Mouse (Mus musculus) kidney, embryonic 16.5 days (tissue): ENCODE results near the gene Gm11444. TPM values are rescaled to one million over a fixed set of nuclear protein-coding genes. Genes with fewer than 3 reads are reported as not detected.
A peak's percentile ranks its signal among the peaks of the same experiment; 100 is the strongest.

Experiments
- ATAC-seq: fragments of 200-750 bp; cut with Nextera tagmentation; 2 replicates; pipeline ENCODE4 v1.8.0; 2017; ENCODE audit warnings: moderate TSS enrichment; ENCODE audit not compliant: low FRiP score, low TSS enrichment
- H3K27ac ChIP-seq: fragments of 300-500 bp; sonication (generic); 2 replicates; pipeline ENCODE4 v1.5.1; 2014; ENCODE audit warnings: low read length
- H3K27me3 ChIP-seq: fragments of 300-500 bp; sonication (generic); 2 replicates; pipeline ENCODE4 v1.6.1; 2014; ENCODE audit warnings: low read length, control low read depth, mixed read lengths; ENCODE audit not compliant: insufficient read depth
- H3K36me3 ChIP-seq: fragments of 300-500 bp; sonication (generic); 2 replicates; pipeline ENCODE4 v1.6.1; 2014; ENCODE audit warnings: low read length, control low read depth, mixed read lengths; ENCODE audit not compliant: insufficient read depth
- H3K4me1 ChIP-seq: fragments of 300-500 bp; sonication (generic); 2 replicates; pipeline ENCODE4 v1.6.1; 2014; ENCODE audit warnings: low read length, control low read depth, mixed read lengths; ENCODE audit not compliant: insufficient read depth
- H3K4me2 ChIP-seq: fragments of 300-500 bp; sonication (generic); replicated peaks from 2 replicates; pipeline ENCODE4 v1.6.1; 2014; ENCODE audit warnings: low read depth, low read length
- H3K4me3 ChIP-seq: fragments of 300-500 bp; sonication (generic); 2 replicates; pipeline ENCODE4 v1.5.1; 2014; ENCODE audit warnings: mild to moderate bottlenecking, low read length
- H3K9ac ChIP-seq: fragments of 300-500 bp; sonication (generic); replicated peaks from 2 replicates; pipeline ENCODE4 v1.6.1; 2014; ENCODE audit warnings: low read length
- H3K9me3 ChIP-seq: fragments of 300-500 bp; sonication (generic); 2 replicates; pipeline ENCODE4 v1.6.1; 2016; ENCODE audit warnings: low read length, control low read depth
- WGBS: fragments of 180-500 bp; shearing (Covaris S2); extraction: QIAGEN DNeasy Blood & Tissue Kit; methylation state at CpG from one replicate; pipeline ENCODE4 v1.1.7; 2014; 5-methylcytosine and 5-hydroxymethylcytosine counted together
- polyA plus RNA-seq: library from polyadenylated mRNA; unstranded; fragments of >200 nt; fragmentation: Nextera tagmentation; extraction: Ambion mirVana; gene quantifications from 2 replicates; pipeline ENCODE4 v1.2.1, GENCODE M21; 2015

The Gm11444 gene
- polyA plus RNA-seq, 1 experiment from 2014 or later, result not detected

DNA sequence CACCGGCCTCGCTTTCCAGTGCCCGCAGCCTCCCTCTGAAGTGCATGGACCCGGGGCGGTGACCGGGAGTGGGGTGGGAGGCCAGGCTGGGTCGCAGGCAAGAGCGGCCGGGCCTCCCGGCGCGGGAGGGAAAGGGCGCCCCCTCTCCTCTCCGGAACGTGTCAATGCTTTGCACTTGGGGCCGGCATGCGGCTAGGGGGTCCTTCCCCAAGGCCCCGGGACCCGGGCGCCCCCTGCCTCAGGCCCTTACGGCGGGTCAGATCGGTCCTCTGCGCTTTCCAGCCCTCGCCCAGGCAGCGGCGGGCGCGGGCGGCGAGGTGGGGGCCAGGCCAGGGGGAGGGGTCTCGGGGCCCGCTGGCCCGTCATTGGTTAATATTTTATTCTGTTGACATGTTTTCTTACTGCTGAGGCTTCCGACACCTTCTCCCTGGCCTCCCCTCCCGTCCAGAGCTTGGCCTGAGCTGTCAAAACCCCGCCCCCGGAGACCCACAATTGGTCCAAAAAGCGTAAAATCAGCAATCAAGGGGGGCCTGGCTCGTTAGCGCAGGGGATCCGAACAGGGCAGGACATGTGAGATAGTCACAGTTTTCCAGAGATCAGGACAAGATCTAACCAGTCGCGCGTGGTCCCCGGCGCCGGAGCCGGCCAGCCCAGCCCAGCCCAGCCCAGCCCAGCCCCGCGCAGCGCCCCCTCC, 17.8 kb downstream of the Gm11444 start, which contains the start of gene Tbx2:
TSS of gene Tbx2 (plus strand) at position 321 of the 694 bp plus-strand sequence.
- WGBS, result under 1% methylated on average over 39 of the region's 52 CpGs
- Histone ChIP-seq H3K27me3 (peaks cover 46% of the 10 kb centered on the region), H3K9me3 (no peaks in the 10 kb centered on the region), H3K9ac (peak within 1 kb of the TSS; percentile 94), H3K4me3 (peak within 1 kb of the TSS; percentile 74), H3K4me2 (peak within 1 kb of the TSS; percentile 79), H3K4me1 (peaks cover 37% of the 10 kb centered on the region), H3K27ac (peak within 1 kb of the TSS; percentile 94), H3K36me3 (peaks cover 5% of the 10 kb centered on the region; the same call in 1 of the 2 replicates)
- peak; percentile 91 for ATAC-seq

- H3K4me1 ChIP-seq, result peaks cover 39% of the 10 kb centered on the region
- peaks cover 46% of the 10 kb centered on the region for H3K27me3 ChIP-seq
- no peaks in the 10 kb centered on the region for H3K9me3 ChIP-seq
- no peaks in the 10 kb centered on the region for H3K36me3 ChIP-seq
- peak overlapping the region; percentile 74 for H3K4me3 ChIP-seq
- ATAC-seq, result no peak
- H3K4me2 ChIP-seq, result peak overlapping the region; percentile 79
- H3K27ac ChIP-seq, result peak overlapping the region; percentile 87
- WGBS, result under 1% methylated on average over 33 of the region's 33 CpGs
- peak overlapping the region; percentile 70 for H3K9ac ChIP-seq
Measured at GRCm38 (mm10) chr11:85831656-85832230, 18.4 kb downstream of the Gm11444 start.

DNA sequence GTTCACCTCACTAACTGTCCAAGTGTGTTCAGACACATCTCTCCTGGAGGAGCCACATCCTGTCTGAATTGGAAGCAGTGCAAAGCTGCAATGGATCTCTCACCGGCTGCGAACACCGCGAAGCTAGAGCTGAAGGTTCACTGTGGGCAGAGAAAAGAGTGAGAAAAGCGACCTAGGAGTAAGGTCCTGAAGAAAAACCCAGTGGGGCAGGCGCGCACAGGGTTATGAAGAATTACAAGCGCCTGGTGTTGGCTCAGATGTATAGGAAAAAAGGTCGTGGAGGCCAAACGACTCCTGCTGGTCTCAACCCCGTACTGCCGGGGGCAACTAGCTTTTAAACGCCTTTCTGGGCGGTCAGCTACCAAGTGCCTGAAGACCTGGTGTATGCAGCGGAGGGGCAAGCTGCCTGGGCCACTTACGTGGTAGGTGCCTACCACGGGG, 19.2 kb downstream of the Gm11444 start:
- Histone ChIP-seq H3K27me3 (peaks cover 41% of the 10 kb centered on the region), H3K9me3 (no peaks in the 10 kb centered on the region), H3K4me3 (peak overlapping the region; percentile 74), H3K4me1 (peaks cover 48% of the 10 kb centered on the region), H3K4me2 (peak overlapping the region; percentile 79), H3K27ac (peak overlapping the region; percentile 87), H3K9ac (peak overlapping the region; percentile 70), H3K36me3 (no peaks in the 10 kb centered on the region)
- no peak for ATAC-seq
- WGBS, result 5% methylated on average over 17 of the region's 17 CpGs

- peak overlapping the region; percentile 79 for H3K4me2 ChIP-seq
- peak overlapping the region; percentile 74 for H3K4me3 ChIP-seq
- H3K4me1 ChIP-seq, result peaks cover 58% of the 10 kb centered on the region
- no peaks in the 10 kb centered on the region for H3K9me3 ChIP-seq
- peaks cover 35% of the 10 kb centered on the region for H3K27me3 ChIP-seq
- no peaks in the 10 kb centered on the region for H3K36me3 ChIP-seq
- 2% methylated on average over 60 of the region's 61 CpGs for WGBS
- peak; percentile 32 for ATAC-seq
- peak overlapping the region; percentile 70 for H3K9ac ChIP-seq
- peak overlapping the region; percentile 87 for H3K27ac ChIP-seq
Measured at GRCm38 (mm10) chr11:85829520-85830440, 20.4 kb downstream of the Gm11444 start.

GRCm38 (mm10) chr11:85828691-85829519, 21.2 kb downstream of the Gm11444 start:
- Histone ChIP-seq H3K9me3 (no peaks in the 10 kb centered on the region), H3K36me3 (no peaks in the 10 kb centered on the region), H3K4me3 (peak overlapping the region; percentile 74), H3K27ac (peak overlapping the region; percentile 87), H3K4me2 (peak overlapping the region; percentile 79), H3K9ac (peak overlapping the region; percentile 70), H3K27me3 (peaks cover 27% of the 10 kb centered on the region; the same call in 1 of the 2 replicates), H3K4me1 (peaks cover 59% of the 10 kb centered on the region)
- 15% methylated on average over 38 of the region's 38 CpGs for WGBS
- ATAC-seq, result no peak

GRCm38 (mm10) chr11:85827342-85827741, 22.8 kb downstream of the Gm11444 start:
- Histone ChIP-seq H3K9ac (peak overlapping the region; percentile 41), H3K36me3 (no peaks in the 10 kb centered on the region), H3K4me3 (no peak overlapping the region), H3K27ac (peak overlapping the region; percentile 47), H3K4me1 (peaks cover 67% of the 10 kb centered on the region), H3K9me3 (no peaks in the 10 kb centered on the region), H3K27me3 (peaks cover 27% of the 10 kb centered on the region; the same call in 1 of the 2 replicates), H3K4me2 (no peak overlapping the region)
- WGBS, result 33% methylated on average over 9 of the region's 9 CpGs
- ATAC-seq, result no peak

DNA sequence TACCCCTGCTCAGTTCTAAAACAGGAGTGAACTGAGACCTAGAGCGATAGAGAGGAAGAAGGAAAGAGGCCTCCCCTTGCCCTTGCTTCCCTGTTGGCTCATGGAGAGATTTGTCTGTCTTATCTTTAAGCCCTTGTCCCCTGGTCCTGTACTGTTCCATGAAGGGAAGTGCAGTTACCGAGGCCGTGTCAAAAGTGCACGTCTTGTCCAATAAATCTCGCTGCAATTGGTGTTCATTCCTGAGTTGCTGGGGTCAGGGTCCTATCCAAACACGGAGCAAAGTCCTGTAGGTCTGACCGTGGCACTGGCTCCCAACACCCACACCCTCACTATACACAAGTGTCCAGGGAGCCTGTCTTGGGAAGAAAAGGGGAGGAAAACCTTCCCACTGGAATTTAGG, 24.3 kb downstream of the Gm11444 start:
- Histone ChIP-seq H3K4me3 (no peak overlapping the region), H3K9ac (no peak overlapping the region), H3K27me3 (peaks cover 24% of the 10 kb centered on the region; the same call in 1 of the 2 replicates), H3K27ac (peak overlapping the region; percentile 47), H3K9me3 (no peaks in the 10 kb centered on the region), H3K4me1 (peaks cover 73% of the 10 kb centered on the region), H3K4me2 (no peak overlapping the region), H3K36me3 (no peaks in the 10 kb centered on the region)
- WGBS, result 19% methylated on average over 7 of the region's 7 CpGs
- ATAC-seq, result no peak

- Histone ChIP-seq H3K27me3 (peaks cover 24% of the 10 kb centered on the region; the same call in 1 of the 2 replicates), H3K27ac (no peak overlapping the region), H3K4me3 (no peak overlapping the region), H3K36me3 (no peaks in the 10 kb centered on the region), H3K9ac (no peak overlapping the region), H3K4me2 (no peak overlapping the region), H3K9me3 (no peaks in the 10 kb centered on the region), H3K4me1 (peaks cover 65% of the 10 kb centered on the region)
- 85% methylated on average over 10 of the region's 10 CpGs for WGBS
- ATAC-seq, result no peak
Measured at GRCm38 (mm10) chr11:85825031-85825430, 25.1 kb downstream of the Gm11444 start.

DNA sequence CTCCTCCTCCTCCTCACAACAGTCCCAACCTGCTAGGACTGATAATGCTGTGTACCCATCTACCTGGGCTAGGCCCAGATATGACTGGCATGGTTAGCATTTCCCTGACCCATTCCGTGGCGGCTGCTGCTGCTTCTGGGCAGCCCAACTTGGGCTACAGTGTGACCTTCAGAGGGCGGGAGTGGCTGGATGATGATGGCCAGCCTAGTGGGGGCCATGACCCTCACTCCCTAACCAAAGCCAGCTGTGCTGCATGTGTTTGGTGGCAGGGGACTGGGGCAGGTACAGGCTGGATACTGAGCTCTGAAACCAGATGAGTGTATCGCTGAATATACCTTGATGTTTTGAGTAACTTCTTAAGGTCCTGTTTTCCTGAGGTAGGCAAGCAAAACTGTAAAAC, 26.3 kb downstream of the Gm11444 start:
- peaks cover 53% of the 10 kb centered on the region for H3K4me1 ChIP-seq
- no peak for ATAC-seq
- WGBS, result 82% methylated on average over 4 of the region's 4 CpGs

More for the DNA sequence above, 26.3 kb downstream of the Gm11444 start:
- Histone ChIP-seq H3K27ac (no peak overlapping the region), H3K36me3 (no peaks in the 10 kb centered on the region), H3K27me3 (peaks cover 21% of the 10 kb centered on the region; the same call in 1 of the 2 replicates), H3K4me2 (no peak overlapping the region), H3K4me3 (no peak overlapping the region), H3K9me3 (no peaks in the 10 kb centered on the region), H3K9ac (no peak overlapping the region)
